Mouse (Mus musculus) stomach, postnatal 0 days (tissue): ENCODE data around the gene St6galnac1. TPM values are rescaled to one million over a fixed set of nuclear protein-coding genes. Genes with fewer than 3 reads are reported as not detected.
A peak's percentile ranks its signal among the peaks of the same experiment; 100 is the strongest.
"Not testable (repeated sequence)": the region's sequence is repeated elsewhere in the genome, so short reads cannot be mapped to it uniquely, and the experiment has no call there.

Experiments
- ATAC-seq: fragments of 200-750 bp; cut with Nextera tagmentation; 2 replicates; pipeline ENCODE4 v1.8.0; 2017; ENCODE audit not compliant: low FRiP score, low TSS enrichment
- DNase-seq: peaks from one replicate; pipeline ENCODE4 v3.0.0-alpha.2; 2016; ENCODE audit warnings: low spot score
- H3K27ac ChIP-seq: fragments of 300-500 bp; sonication (generic); replicated peaks from 2 replicates; pipeline ENCODE4 v1.5.1; 2014; ENCODE audit warnings: mild to moderate bottlenecking, control low read depth
- H3K27me3 ChIP-seq: fragments of 300-500 bp; sonication (generic); 2 replicates; pipeline ENCODE4 v1.6.1; 2014; ENCODE audit warnings: low read length; ENCODE audit not compliant: control insufficient read depth, insufficient read depth
- H3K36me3 ChIP-seq: fragments of 300-500 bp; sonication (generic); 2 replicates; pipeline ENCODE4 v1.6.1; 2014; ENCODE audit warnings: low read length, mixed read lengths; ENCODE audit not compliant: control insufficient read depth, insufficient read depth
- H3K4me1 ChIP-seq: fragments of 300-500 bp; sonication (generic); replicated peaks from 2 replicates; pipeline ENCODE4 v1.6.1; 2014; ENCODE audit warnings: antibody characterized with exemption; ENCODE audit not compliant: control insufficient read depth, insufficient read depth
- H3K4me2 ChIP-seq: fragments of 300-500 bp; sonication (generic); replicated peaks from 2 replicates; pipeline ENCODE4 v1.6.1; 2014; ENCODE audit warnings: low read depth, mild to moderate bottlenecking, control low read depth, moderate library complexity
- H3K4me3 ChIP-seq: fragments of 300-500 bp; sonication (generic); 2 replicates; pipeline ENCODE4 v1.5.1; 2014; ENCODE audit warnings: low read depth, low read length, control low read depth
- H3K9ac ChIP-seq: fragments of 300-500 bp; sonication (generic); 2 replicates; pipeline ENCODE4 v1.6.1; 2014; ENCODE audit warnings: mild to moderate bottlenecking, low read length, control low read depth, mixed read lengths
- H3K9me3 ChIP-seq: fragments of 300-500 bp; sonication (generic); 2 replicates; pipeline ENCODE4 v1.6.1; 2016; ENCODE audit warnings: low read length; ENCODE audit not compliant: control insufficient read depth
- CTCF ChIP-seq: IDR thresholded peaks from 2 replicates; pipeline ENCODE4 v1.5.1; 2016; ENCODE audit warnings: antibody characterized with exemption, low read depth, mild to moderate bottlenecking, moderate library complexity
- EP300 ChIP-seq: optimal IDR thresholded peaks from 2 replicates; pipeline ENCODE3; 2016; ENCODE audit warnings: antibody characterized with exemption
- WGBS: fragments of 180-500 bp; shearing (Covaris S2); extraction: QIAGEN DNeasy Blood & Tissue Kit; methylation state at CpG from one replicate; pipeline ENCODE4 v1.1.7; 2014; 5-methylcytosine and 5-hydroxymethylcytosine counted together
- polyA plus RNA-seq: library from polyadenylated mRNA; unstranded; fragments of >200 nt; fragmentation: Nextera tagmentation; extraction: Ambion mirVana; gene quantifications from 2 replicates; pipeline ENCODE4 v1.2.1, GENCODE M21; 2015

Gene St6galnac1
- polyA plus RNA-seq: not detected in 2 replicates

- TF ChIP-seq EP300 (no peak), CTCF (no peak)
- H3K27ac ChIP-seq: no peak within 1 kb of the TSS
Observed at GRCm38 (mm10) chr11:116775407-116775806, at the start of gene St6galnac1. Gene St6galnac1, minus strand, starts transcription at chr11:116775507.

GRCm38 (mm10) chr11:116823885-116824284, 48.6 kb upstream of the St6galnac1 start:
- not testable (repeated sequence) for H3K27ac ChIP-seq, ATAC-seq, H3K9me3 ChIP-seq, H3K4me3 ChIP-seq, H3K4me2 ChIP-seq, H3K27me3 ChIP-seq, H3K4me1 ChIP-seq, H3K9ac ChIP-seq, H3K36me3 ChIP-seq, DNase-seq
- WGBS: 96% methylated on average over 10 of the region's 10 CpGs

More at GRCm38 (mm10) chr11:116775407-116775806, at the start of gene St6galnac1:
- Histone ChIP-seq H3K4me1 (no peaks in the 10 kb centered on the region), H3K36me3 (no peaks in the 10 kb centered on the region), H3K27me3 (no peaks in the 10 kb centered on the region), H3K9me3 (no peaks in the 10 kb centered on the region), H3K4me2 (no peak within 1 kb of the TSS), H3K9ac (no peak within 1 kb of the TSS), H3K4me3 (no peak within 1 kb of the TSS)
- WGBS: 78% methylated on average over 7 of the region's 7 CpGs
- ATAC-seq: no peak
- DNase-seq: no peak

- H3K27ac ChIP-seq: no peak overlapping the region
- DNase-seq (no peak), ATAC-seq (no peak)
- WGBS: 98% methylated on average over 2 of the region's 2 CpGs
- H3K4me1 ChIP-seq: peaks cover 9% of the 10 kb centered on the region
- no peaks in the 10 kb centered on the region for H3K36me3 ChIP-seq
- TF ChIP-seq CTCF (no peak), EP300 (no peak)
- no peaks in the 10 kb centered on the region for H3K27me3 ChIP-seq
- no peak overlapping the region for H3K4me2 ChIP-seq
- no peak overlapping the region for H3K9ac ChIP-seq
- H3K9me3 ChIP-seq: no peaks in the 10 kb centered on the region
- no peak overlapping the region for H3K4me3 ChIP-seq
Observed at GRCm38 (mm10) chr11:116823255-116823654, 47.9 kb upstream of the St6galnac1 start.

GRCm38 (mm10) chr11:116822626-116823025, 47.3 kb upstream of the St6galnac1 start:
- H3K27ac ChIP-seq: peak overlapping the region; percentile 35
- no peak overlapping the region for H3K9ac ChIP-seq
- DNase-seq: no peak
- 55% methylated on average over 10 of the region's 10 CpGs for WGBS
- H3K36me3 ChIP-seq: no peaks in the 10 kb centered on the region
- TF ChIP-seq EP300 (no peak), CTCF (no peak)
- no peaks in the 10 kb centered on the region for H3K9me3 ChIP-seq
- no peak for ATAC-seq
- H3K4me3 ChIP-seq: no peak overlapping the region
- no peak overlapping the region for H3K4me2 ChIP-seq
- peaks cover 9% of the 10 kb centered on the region for H3K4me1 ChIP-seq
- H3K27me3 ChIP-seq: no peaks in the 10 kb centered on the region

- no peak for DNase-seq
- no peak for ATAC-seq
- peaks cover 9% of the 10 kb centered on the region for H3K4me1 ChIP-seq
- TF ChIP-seq CTCF: no peak
- TF ChIP-seq EP300: no peak
- H3K4me3 ChIP-seq: no peak overlapping the region
- peak overlapping the region; percentile 35 for H3K27ac ChIP-seq
- 40% methylated on average over 10 of the region's 10 CpGs for WGBS
- no peak overlapping the region for H3K4me2 ChIP-seq
- H3K27me3 ChIP-seq: no peaks in the 10 kb centered on the region
- no peaks in the 10 kb centered on the region for H3K9me3 ChIP-seq
- H3K36me3 ChIP-seq: no peaks in the 10 kb centered on the region
- H3K9ac ChIP-seq: no peak overlapping the region
Observed at GRCm38 (mm10) chr11:116822215-116822614, 46.9 kb upstream of the St6galnac1 start.

GRCm38 (mm10) chr11:116821057-116821940, 46.0 kb upstream of the St6galnac1 start:
- WGBS: 59% methylated on average over 13 of the region's 13 CpGs
- no peak overlapping the region for H3K4me2 ChIP-seq
- no peak for TF ChIP-seq EP300
- no peak for TF ChIP-seq CTCF
- 0 out of 2 replicates have a peak overlapping the region, but pooled peaks have one; percentile 18 for H3K9ac ChIP-seq
- no peak overlapping the region for H3K4me3 ChIP-seq
- H3K27ac ChIP-seq: peak overlapping the region; percentile 61
- H3K9me3 ChIP-seq: no peaks in the 10 kb centered on the region
- no peaks in the 10 kb centered on the region for H3K27me3 ChIP-seq
- no peak for DNase-seq
- ATAC-seq: peak; percentile 14; the same call in 1 of the 2 replicates
- no peaks in the 10 kb centered on the region for H3K36me3 ChIP-seq
- H3K4me1 ChIP-seq: peaks cover 5% of the 10 kb centered on the region
